19 mouse cellular contexts compared by ENCODE assay signal in genomic region chr16:49818146-49818545, GRCm38 (mm10). TPM values are rescaled to one million over a fixed set of nuclear protein-coding genes. Genes with fewer than 3 reads are reported as not detected.
DNase-seq lines count a peak whose midpoint lies in the region; ATAC-seq and TF ChIP-seq lines count a peak whose summit lies in the region.
"Had no signal": no experiment of that assay in that cellular context is flagged by ENCODE, and none has a peak within 500 bp of the region (broad histone marks: within the 10 kb centered on the region; RNA-seq: fewer than 3 reads in every experiment).

No protein-coding gene starts in this region.

- no peaks in the 10 kb centered on the region for H3K36me3 ChIP-seq in spleen, adult 2 months (ENCODE audit: control insufficient read depth, insufficient read depth, low read length)
- no peaks in the 10 kb centered on the region for H3K36me3 ChIP-seq in liver, embryonic 14.5 days (replicated peaks; ENCODE audit: control insufficient read depth, insufficient read depth, low read depth)
- H3K36me3 ChIP-seq in macrophage (ENCODE audit: inconsistent target) = no peaks in the 10 kb centered on the region
- H3K36me3 ChIP-seq in midbrain, postnatal 0 days (ENCODE audit: insufficient read depth, low read length) = no peaks in the 10 kb centered on the region
- H3K36me3 ChIP-seq: embryonic facial prominence, embryonic 12.5 days; heart, embryonic 12.5 days; hindbrain, embryonic 10.5 days; hindbrain, embryonic 15.5 days had no signal

- H3K4me3 ChIP-seq in spleen, adult 2 months (ENCODE audit: extremely low read depth, insufficient read depth, insufficient read length) = no peak overlapping the region
- no peak overlapping the region; a peak in 1 of 4 replicates for H3K4me3 ChIP-seq in liver, embryonic 14.5 days (ENCODE audit: insufficient read depth in 1 of 2, low read depth in 2 of 2, low read length in 2 of 2)
- no peak overlapping the region for H3K4me3 ChIP-seq in macrophage (ENCODE audit: inconsistent target)
- no peak overlapping the region for H3K4me3 ChIP-seq in midbrain, postnatal 0 days (ENCODE audit: low read depth, low read length)
- H3K4me3 ChIP-seq: embryonic facial prominence, embryonic 12.5 days; forebrain, embryonic 13.5 days; heart, embryonic 12.5 days; hindbrain, embryonic 10.5 days; hindbrain, embryonic 15.5 days had no signal

- no peaks in the 10 kb centered on the region for H3K27me3 ChIP-seq in spleen, adult 2 months (ENCODE audit: control insufficient read depth, insufficient read depth, low read length)
- no peaks in the 10 kb centered on the region for H3K27me3 ChIP-seq in liver, embryonic 14.5 days (ENCODE audit: control insufficient read depth, insufficient read depth, low read length)
- H3K27me3 ChIP-seq in midbrain, postnatal 0 days (ENCODE audit: insufficient read depth, low read length) = no peaks in the 10 kb centered on the region
- H3K27me3 ChIP-seq: embryonic facial prominence, embryonic 12.5 days; forebrain, embryonic 13.5 days; heart, embryonic 12.5 days; hindbrain, embryonic 15.5 days had no signal

- WGBS in spleen, adult 2 months = 25% methylated on average over 5 of the region's 5 CpGs
- 24% methylated on average over 5 of the region's 5 CpGs for WGBS in liver, embryonic 14.5 days (ENCODE audit: insufficient replicate concordance)
- 41% methylated on average over 5 of the region's 5 CpGs for WGBS in macrophage (ENCODE audit: missing documents)
- 84% methylated on average over 5 of the region's 5 CpGs for WGBS in midbrain, postnatal 0 days

- TF ChIP-seq CTCF in spleen, adult 2 months (IDR thresholded peaks at IDR 0.05; ENCODE audit: extremely low read depth, insufficient read depth, insufficient read length, insufficient replicate concordance) = no peak
- TF ChIP-seq CTCF in liver, embryonic 14.5 days (IDR thresholded peaks at IDR 0.05; ENCODE audit: low read depth) = no peak
- no peak for TF ChIP-seq CTCF in midbrain, postnatal 0 days (IDR thresholded peaks at IDR 0.05)

- no peaks in the 10 kb centered on the region for H3K79me2 ChIP-seq in macrophage (ENCODE audit: inconsistent target)

- ATAC-seq in erythroblast, adult 5-6 weeks (replicated peaks; ENCODE audit: low FRiP score, poor library complexity, severe bottlenecking) = peak; percentile 40
- ATAC-seq in liver, embryonic 14.5 days (ENCODE audit: insufficient read depth) = peak; percentile 56; the same call in 1 of the 2 replicates
- ATAC-seq in midbrain, postnatal 0 days (ENCODE audit: low FRiP score) = no peak
- ATAC-seq: forebrain, embryonic 13.5 days; forebrain, postnatal 0 days had no signal

- peaks cover 7% of the 10 kb centered on the region for H3K4me1 ChIP-seq in spleen, adult 2 months (ENCODE audit: control insufficient read depth, insufficient read depth, insufficient read length)
- H3K4me1 ChIP-seq in liver, embryonic 14.5 days (replicated peaks; ENCODE audit: control insufficient read depth in 2 of 2, insufficient read depth in 2 of 2, low read length in 1 of 2) = peaks cover 25 to 26% of the 10 kb centered on the region in 2 experiments
- no peaks in the 10 kb centered on the region for H3K4me1 ChIP-seq in midbrain, postnatal 0 days (ENCODE audit: insufficient read depth, low read length)
- H3K4me1 ChIP-seq: embryonic facial prominence, embryonic 12.5 days; forebrain, embryonic 13.5 days; hindbrain, embryonic 10.5 days; hindbrain, embryonic 15.5 days had no signal

- peak; percentile 6; the same call in 1 of the 2 replicates for TF ChIP-seq EP300 in liver, embryonic 14.5 days (IDR thresholded peaks at IDR 0.05; ENCODE audit: low read depth)

- no peaks in the 10 kb centered on the region for H3K9me3 ChIP-seq in liver, embryonic 14.5 days (ENCODE audit: control insufficient read depth, low read length)
- no peaks in the 10 kb centered on the region for H3K9me3 ChIP-seq in midbrain, postnatal 0 days (ENCODE audit: low read length)
- H3K9me3 ChIP-seq: embryonic facial prominence, embryonic 12.5 days; forebrain, embryonic 13.5 days; heart, embryonic 12.5 days; hindbrain, embryonic 10.5 days; hindbrain, embryonic 15.5 days had no signal

- peak overlapping the region; percentile 66 for H3K4me2 ChIP-seq in liver, embryonic 14.5 days (ENCODE audit: low read depth)
- H3K4me2 ChIP-seq in midbrain, postnatal 0 days (ENCODE audit: low read depth, low read length, poor library complexity, severe bottlenecking) = no peak overlapping the region
- H3K4me2 ChIP-seq: embryonic facial prominence, embryonic 12.5 days; forebrain, embryonic 13.5 days; heart, embryonic 12.5 days; hindbrain, embryonic 15.5 days had no signal

- DNase-seq in spleen, adult 2 months (ENCODE audit: low read depth in 1 of 2, low spot score in 2 of 2) = no peak
- no peak for DNase-seq in spleen, postnatal 36 days (ENCODE audit: low spot score in 2 of 2)
- no peak for DNase-seq in liver, embryonic 14.5 days (ENCODE audit: low read depth in 3 of 3, low spot score in 3 of 3)
- DNase-seq in right cerebral cortex, postnatal 25 days = no peak
- no peak for DNase-seq in layer of hippocampus, adult 9-11 months
- no peak for DNase-seq in midbrain, postnatal 0 days (ENCODE audit: low spot score)
- DNase-seq: adrenal gland, postnatal 14 days; cerebellum, adult 11-12 months; cerebellum, adult 9-10 months; cerebellum, postnatal 25 days; forebrain, postnatal 0 days; gastrocnemius, postnatal 14 days had no signal

- H3K27ac ChIP-seq in spleen, adult 2 months (ENCODE audit: insufficient read depth, low read length) = peak overlapping the region; percentile 62; the same call in 1 of the 2 replicates
- H3K27ac ChIP-seq in liver, embryonic 14.5 days = peak overlapping the region; percentile 70
- peak overlapping the region; percentile 50 for H3K27ac ChIP-seq in macrophage
- H3K27ac ChIP-seq in midbrain, postnatal 0 days (ENCODE audit: low read depth, low read length) = no peak overlapping the region
- H3K27ac ChIP-seq: embryonic facial prominence, embryonic 12.5 days; forebrain, embryonic 13.5 days; hindbrain, embryonic 10.5 days; hindbrain, embryonic 15.5 days had no signal

- H3K9ac ChIP-seq in liver, embryonic 14.5 days (replicated peaks) = peak overlapping the region; percentile 15; the same call in 1 of the 2 replicates
- H3K9ac ChIP-seq in midbrain, postnatal 0 days (replicated peaks; ENCODE audit: low read length, poor library complexity, severe bottlenecking) = no peak overlapping the region
- H3K9ac ChIP-seq: embryonic facial prominence, embryonic 12.5 days; forebrain, embryonic 13.5 days; forebrain, postnatal 0 days; heart, embryonic 12.5 days; hindbrain, embryonic 15.5 days had no signal

- TF ChIP-seq POLR2A in spleen, adult 2 months (IDR thresholded peaks at IDR 0.05; ENCODE audit: low read depth, low read length) = no peak

RNA-seq across cellular contexts. Expression of gene Cd47, which starts 17.8 kb away (rescaled TPM):
- 56.8 and 83.9 TPM in 2 replicates for polyA plus RNA-seq in spleen, adult 2 months (2012; rRNA removed)
- 738 and 836 TPM in 2 replicates for total RNA-seq in erythroblast, adult 5-6 weeks (2015; ENCODE audit: low replicate concordance)
- total RNA-seq in erythroblast, adult 5-6 weeks (2017; ENCODE audit: low replicate concordance) = 851 and 940 TPM in 2 replicates
- 54.3 and 82.5 TPM in 2 replicates for polyA plus RNA-seq in liver, embryonic 14.5 days (2012; rRNA removed)
- polyA plus RNA-seq in liver, embryonic 14.5 days (2014; fragmentation: Nextera tagmentation; extraction: Ambion mirVana) = 331 and 345 TPM in 2 replicates
- 100 to 1,000 TPM in 25 of 26 experiments, 10 to 100 TPM in 1; 99.8 to 292 (median 199) TPM for total RNA-seq in macrophage (2018; cell fraction: chromatin; rRNA removed)
- total RNA-seq in macrophage (2018; cell fraction: cytosol; rRNA removed) = 100 to 1,000 TPM; 255 to 660 (median 372) TPM
- 100 to 1,000 TPM; 189 to 618 (median 367) TPM for total RNA-seq in macrophage (2018; cell fraction: nucleus; rRNA removed)
- polyA plus RNA-seq in macrophage (2018) = 220 to 294 TPM (median 226 TPM) in 3 replicates
- 30.5 and 53.5 TPM in 2 replicates for total RNA-seq in midbrain, postnatal 0 days (2014; rRNA removed)
- 163 and 185 TPM in 2 replicates for polyA plus RNA-seq in midbrain, postnatal 0 days (2015; fragmentation: Nextera tagmentation; extraction: Ambion mirVana)
